Mouse (Mus musculus) effector memory CD4-positive, alpha-beta T cell, adult 7 months (primary cell): ENCODE measurements around the gene Polr2m. TPM values are rescaled to one million over a fixed set of nuclear protein-coding genes. Genes with fewer than 3 reads are reported as not detected.

Experiments
- polyA plus RNA-seq: library from polyadenylated mRNA; unstranded; fragments of 100-300 nt; shearing (Covaris generic); gene quantifications from one replicate; pipeline ENCODE4 v1.2.1, GENCODE M21; 2017

Gene Polr2m
- 230 TPM for polyA plus RNA-seq

GRCm38 (mm10) chr9:71485475-71486094 lies at the start of gene Polr2m:
TSS of gene Polr2m (minus strand) at chr9:71485935.

Other genes starting within 250 kb of the Polr2m start
- 0.29 TPM for gene Myzap, start 106.4 kb upstream of the Polr2m start, polyA plus RNA-seq